Mouse (Mus musculus) CH12.LX (cell line): ENCODE data around the gene Map3k7. TPM values are rescaled to one million over a fixed set of nuclear protein-coding genes. Genes with fewer than 3 reads are reported as not detected.

Experiments used
- DNase-seq: peaks from one replicate; pipeline ENCODE4 v3.0.0-alpha.2; 2013; ENCODE audit errors: extremely low read depth
- H3K27ac ChIP-seq: 2 replicates; pipeline ENCODE4 v1.5.1; 2012; ENCODE audit warnings: low read depth, mild to moderate bottlenecking, control low read depth, moderate library complexity; ENCODE audit not compliant: insufficient read depth
- H3K27me3 ChIP-seq: replicated peaks from 2 replicates; pipeline ENCODE3; 2012; ENCODE audit warnings: inconsistent platforms
- H3K36me3 ChIP-seq, 2 experiments: replicated peaks in 1 of 2; 2 replicates each; pipeline versions ENCODE3 to v1.6.1; 2012; ENCODE audit warnings: inconsistent platforms in 1 of 2, low read length in 1 of 2, mild to moderate bottlenecking in 1 of 2, mixed read lengths in 1 of 2, moderate library complexity in 1 of 2; ENCODE audit not compliant: control insufficient read depth in 1 of 2, insufficient read depth in 1 of 2
- H3K4me1 ChIP-seq, 2 experiments: 2 replicates each; pipeline ENCODE4 v1.6.1; 2012; ENCODE audit warnings: inconsistent platforms in 1 of 2, moderate library complexity in 1 of 2; ENCODE audit not compliant: insufficient read depth in 2 of 2, control insufficient read depth in 1 of 2
- H3K4me2 ChIP-seq: 2 replicates; pipeline ENCODE4 v1.6.1; 2012; ENCODE audit warnings: low read depth, mild to moderate bottlenecking, control low read depth; ENCODE audit not compliant: poor library complexity, insufficient read depth, severe bottlenecking
- H3K4me3 ChIP-seq, 3 experiments: fragments of 150-350 bp in 1 of 3; sonication (generic) in 1 of 3; replicated peaks in 1 of 3; 2 replicates each; pipeline versions ENCODE3 to v1.5.1; 2011 to 2012; ENCODE audit warnings: low read depth in 2 of 3, low read length in 2 of 3, mild to moderate bottlenecking in 2 of 3, moderate library complexity in 2 of 3, control low read depth in 1 of 3, improper control_type of control experiment in 1 of 3, inconsistent platforms in 1 of 3, mixed read lengths in 1 of 3; ENCODE audit not compliant: poor library complexity in 1 of 3
- H3K79me2 ChIP-seq: replicated peaks from 2 replicates; pipeline ENCODE4 v1.6.1; 2012; ENCODE audit warnings: mild to moderate bottlenecking, moderate library complexity; ENCODE audit not compliant: control insufficient read depth, poor library complexity, insufficient read depth, severe bottlenecking; ENCODE audit errors: extremely low read depth
- H3K9ac ChIP-seq: 2 replicates; pipeline ENCODE4 v1.6.1; 2012; ENCODE audit warnings: low read depth, mild to moderate bottlenecking, control low read depth, moderate library complexity; ENCODE audit not compliant: insufficient read depth
- H3K9me3 ChIP-seq: replicated peaks from 2 replicates; pipeline ENCODE3; 2012; ENCODE audit warnings: low read length, inconsistent platforms, mixed read lengths
- CHD1 ChIP-seq: IDR thresholded peaks from 2 replicates; pipeline ENCODE4 v1.6.1; 2012; ENCODE audit warnings: low read depth, low read length, improper control_type of control experiment, inconsistent platforms
- CHD2 ChIP-seq: IDR thresholded peaks from 2 replicates; pipeline ENCODE4 v1.6.1; 2011; ENCODE audit warnings: low read length, improper control_type of control experiment
- CTCF ChIP-seq, 2 experiments: IDR thresholded peaks in 1 of 2; conservative IDR thresholded peaks in 1 of 2; 2 replicates each; pipeline ENCODE4 v1.5.1; 2011 to 2012; ENCODE audit warnings: low read depth in 2 of 2, low read length in 2 of 2, improper control_type of control experiment in 1 of 2, inconsistent platforms in 1 of 2, mild to moderate bottlenecking in 1 of 2, moderate library complexity in 1 of 2
- ELF1 ChIP-seq: IDR thresholded peaks from 2 replicates; pipeline ENCODE4 v1.6.1; 2014; ENCODE audit warnings: low read depth, mild to moderate bottlenecking, inconsistent platforms, low read length, improper control_type of control experiment
- HCFC1 ChIP-seq: IDR thresholded peaks from 2 replicates; pipeline ENCODE4 v1.6.1; 2012; ENCODE audit warnings: low read depth, mild to moderate bottlenecking, inconsistent platforms, low read length, improper control_type of control experiment
- JUN ChIP-seq: IDR thresholded peaks from 2 replicates; pipeline ENCODE4 v1.6.1; 2011; ENCODE audit warnings: low read depth, mild to moderate bottlenecking, low read length, improper control_type of control experiment, moderate library complexity; ENCODE audit not compliant: insufficient read depth
- JUND ChIP-seq: conservative IDR thresholded peaks from 2 replicates; pipeline ENCODE4 v1.6.1; 2011; ENCODE audit warnings: low read depth, low read length, improper control_type of control experiment
- MAFK ChIP-seq: IDR thresholded peaks from 2 replicates; pipeline ENCODE4 v1.6.1; 2011; ENCODE audit warnings: low read length, improper control_type of control experiment; ENCODE audit not compliant: insufficient replicate concordance
- MAZ ChIP-seq: IDR thresholded peaks from 2 replicates; pipeline ENCODE4 v1.6.1; 2012; ENCODE audit warnings: low read depth, mild to moderate bottlenecking, inconsistent platforms, low read length, improper control_type of control experiment, moderate library complexity
- MXI1 ChIP-seq: IDR thresholded peaks from 2 replicates; pipeline ENCODE4 v1.6.1; 2011; ENCODE audit warnings: mild to moderate bottlenecking, low read depth, low read length, improper control_type of control experiment
- MYC ChIP-seq: IDR thresholded peaks from 2 replicates; pipeline ENCODE4 v1.6.1; 2011; ENCODE audit warnings: low read depth, mild to moderate bottlenecking, improper control_type of control experiment, low read length
- NELFE ChIP-seq: IDR thresholded peaks from 2 replicates; pipeline ENCODE4 v1.6.1; 2011; ENCODE audit warnings: low read depth, low read length, improper control_type of control experiment
- PAX5 ChIP-seq: IDR thresholded peaks from 2 replicates; pipeline ENCODE4 v1.6.1; 2012; ENCODE audit warnings: low read length, inconsistent platforms, mixed read lengths
- POLR2A ChIP-seq: IDR thresholded peaks from 2 replicates; pipeline ENCODE4 v1.6.1; 2011; ENCODE audit warnings: low read depth, mild to moderate bottlenecking, improper control_type of control experiment, low read length
- POLR2AphosphoS2 ChIP-seq: IDR thresholded peaks from 2 replicates; pipeline ENCODE4 v1.6.1; 2011; ENCODE audit warnings: low read depth, low read length, improper control_type of control experiment
- SMC3 ChIP-seq: IDR thresholded peaks from 2 replicates; pipeline ENCODE4 v1.6.1; 2011; ENCODE audit warnings: low read depth, low read length, improper control_type of control experiment
- TBP ChIP-seq: conservative IDR thresholded peaks from 2 replicates; pipeline ENCODE4 v1.6.1; 2011; ENCODE audit warnings: low read depth, low read length, improper control_type of control experiment
- TCF12 ChIP-seq: IDR thresholded peaks from 2 replicates; pipeline ENCODE4 v1.6.1; 2014; ENCODE audit warnings: low read depth, mild to moderate bottlenecking, inconsistent platforms, low read length, improper control_type of control experiment
- UBTF ChIP-seq: IDR thresholded peaks from 2 replicates; pipeline ENCODE4 v1.6.1; 2012; ENCODE audit warnings: low read depth, mild to moderate bottlenecking, inconsistent platforms, low read length, improper control_type of control experiment, moderate library complexity
- USF1 ChIP-seq: IDR thresholded peaks from 2 replicates; pipeline ENCODE4 v1.6.1; 2014; ENCODE audit warnings: low read depth, mild to moderate bottlenecking, inconsistent platforms, low read length, improper control_type of control experiment
- ZMIZ1 ChIP-seq: IDR thresholded peaks from 2 replicates; pipeline ENCODE4 v1.6.1; 2012; ENCODE audit warnings: low read depth, mild to moderate bottlenecking, inconsistent platforms, low read length, improper control_type of control experiment
- ZNF384 ChIP-seq: IDR thresholded peaks from 2 replicates; pipeline ENCODE4 v1.6.1; 2012; ENCODE audit warnings: low read depth, low read length, improper control_type of control experiment, inconsistent platforms
- dilution Hi-C: fragments of 300-500 bp; cut with MboI; formaldehyde crosslinking; loops from 2 replicates; pipeline ENCODE4 v1.14.3; 2020; ENCODE audit warnings: low sequenced_read_pairs; ENCODE audit not compliant: extremely low pct_unique_long_range_greater_than_20kb, extremely low pct_ligation_motif_present
- in situ Hi-C: fragments of 300-500 bp; cut with MboI; formaldehyde crosslinking; loops from 3 replicates; pipeline ENCODE4 v1.14.3; 2019; ENCODE audit warnings: low sequenced_read_pairs, low pct_ligation_motif_present, low pct_unique_long_range_greater_than_20kb, mixed read lengths
- polyA plus RNA-seq: library from polyadenylated mRNA; unstranded; fragments of >175 nt; gene quantifications from 2 replicates; pipeline ENCODE4 v1.2.1, GENCODE M21; 2012; ENCODE audit warnings: low read depth; ENCODE audit not compliant: insufficient read length
- total RNA-seq, 2 experiments: library from RNA; depleted of rRNA; stranded (reverse); fragments of 300-350 nt in 1 of 2; fragments of >200 nt in 1 of 2; gene quantifications; 2 replicates each; pipeline ENCODE4 v1.2.3; 2012 to 2014

Gene Map3k7
- total and polyA plus RNA-seq, 3 experiments, result 41.7 to 63.7 (median 43.9) TPM

- Histone ChIP-seq H3K9ac (no peak overlapping the region), H3K9me3 (no peaks in the 10 kb centered on the region), H3K36me3 (peaks cover 37 to 77% of the 10 kb centered on the region in 2 experiments), H3K79me2 (no peaks in the 10 kb centered on the region), H3K4me3 (no peak overlapping the region), H3K4me1 (no peaks in the 10 kb centered on the region), H3K4me2 (no peak overlapping the region), H3K27me3 (no peaks in the 10 kb centered on the region), H3K27ac (no peak overlapping the region)
- in situ Hi-C loops (no loop called here), dilution Hi-C loops (no loop called here)
- DNase-seq, result no peak
- TF ChIP-seq JUN, result no peak
Measured at GRCm38 (mm10) chr4:31993386-31993785, 29.5 kb downstream of the Map3k7 start.

DNA sequence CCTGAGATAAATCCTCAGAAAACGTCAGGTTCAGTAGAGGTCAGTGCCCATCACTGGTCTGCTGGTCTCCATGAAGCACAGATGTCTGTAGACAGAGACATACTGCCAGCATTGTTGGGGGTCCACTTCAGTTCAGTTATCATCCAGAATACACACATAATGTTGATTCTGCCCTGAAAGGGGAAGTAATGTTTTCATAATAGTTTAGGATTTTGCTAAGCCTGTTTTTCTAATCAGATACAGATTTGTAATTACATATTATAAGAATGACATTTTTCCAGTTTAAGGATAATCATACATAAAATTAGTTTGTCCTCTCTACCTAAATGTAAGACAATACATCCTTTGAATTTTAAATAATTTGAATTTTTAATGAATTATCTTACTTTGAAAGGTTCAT is 30.0 kb downstream of the Map3k7 start:
- Histone ChIP-seq H3K9me3 (no peaks in the 10 kb centered on the region), H3K27me3 (no peaks in the 10 kb centered on the region), H3K4me2 (no peak overlapping the region), H3K36me3 (peaks cover 37 to 75% of the 10 kb centered on the region in 2 experiments), H3K4me3 (no peak overlapping the region), H3K79me2 (no peaks in the 10 kb centered on the region), H3K27ac (no peak overlapping the region), H3K4me1 (no peaks in the 10 kb centered on the region), H3K9ac (no peak overlapping the region)
- in situ Hi-C loops, result no loop called here
- no peak for DNase-seq
- TF ChIP-seq PAX5 (no peak), POLR2A (no peak), JUND (no peak), CHD1 (no peak), ZNF384 (no peak), MAZ (no peak), CTCF (conservative IDR thresholded peaks at IDR 0.05 in 1 of 2, IDR thresholded peaks at IDR 0.05 in 1 of 2; ENCODE audit: low read depth in 2 of 2, low read length in 2 of 2) (no peak)
- dilution Hi-C loops, result no loop called here

DNA sequence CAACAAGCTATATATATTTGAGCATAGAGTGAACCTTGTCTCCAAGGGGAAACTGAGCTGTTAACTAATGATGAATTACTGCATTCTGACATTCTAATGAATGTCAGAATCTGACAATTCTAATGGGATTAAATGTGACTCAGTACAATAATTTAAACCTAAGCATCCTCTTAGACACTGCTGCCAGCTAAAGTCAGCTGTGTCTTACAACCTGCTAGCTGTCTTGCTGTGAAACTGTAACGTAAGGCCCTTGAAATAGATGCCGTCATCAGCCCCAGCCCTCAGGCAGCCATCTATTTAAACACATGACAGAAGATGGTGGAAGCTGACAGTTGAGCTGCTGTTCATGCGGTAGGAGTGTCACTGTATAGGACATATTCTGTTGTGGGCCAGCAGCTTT is 37.6 kb downstream of the Map3k7 start:
- no peak for TF ChIP-seq POLR2AphosphoS2
- no peak for TF ChIP-seq POLR2A
- no peak for TF ChIP-seq CHD1
- TF ChIP-seq ELF1, result no peak
- TF ChIP-seq UBTF, result no peak
- no peak for TF ChIP-seq MAFK
- TF ChIP-seq SMC3, result no peak
- TF ChIP-seq MYC, result no peak
- TF ChIP-seq MAZ, result no peak
- TF ChIP-seq ZNF384, result no peak
- no peak for TF ChIP-seq USF1
- no peak for TF ChIP-seq MXI1
- no peak for TF ChIP-seq ZMIZ1
- no peak for TF ChIP-seq NELFE
- TF ChIP-seq JUND, result no peak
- TF ChIP-seq HCFC1, result no peak
- no peak for TF ChIP-seq TBP
- TF ChIP-seq CHD2, result no peak
- no peak for TF ChIP-seq TCF12
- dilution Hi-C loops, result no loop called here
- Histone ChIP-seq H3K79me2 (no peaks in the 10 kb centered on the region), H3K4me3 (no peak overlapping the region), H3K36me3 (peaks cover 26 to 60% of the 10 kb centered on the region in 2 experiments), H3K4me1 (peaks cover 8 to 17% of the 10 kb centered on the region in 2 experiments; a peak in 3 of 4 replicates), H3K4me2 (no peak overlapping the region), H3K9me3 (no peaks in the 10 kb centered on the region), H3K9ac (no peak overlapping the region), H3K27me3 (no peaks in the 10 kb centered on the region), H3K27ac (no peak overlapping the region)
- in situ Hi-C loops, result no loop called here
- no peak for DNase-seq
